Mouse (Mus musculus): ENCODE results near the gene Setdb2. TPM values are rescaled to one million over a fixed set of nuclear protein-coding genes. Genes with fewer than 3 reads are reported as not detected.

The Setdb2 gene
- total RNA-seq (2023; ENCODE audit: inconsistent age), result 57.0 to 65.5 TPM (median 59.8 TPM) in 4 replicates

GRCm38 (mm10) chr14:59440558-59441471 is at the start of gene Setdb2, which contains the start of gene Cab39l:
TSS of gene Setdb2 (minus strand) at chr14:59440884.
TSS of gene Cab39l (plus strand) at chr14:59440972.

GRCm38 (mm10) chr14:59395281-59395680 is 45.4 kb downstream of the Setdb2 start, which contains the start of gene Phf11c:
TSS of gene Phf11c (minus strand) at chr14:59395381.

GRCm38 (mm10) chr14:59365244-59365644 is 75.4 kb downstream of the Setdb2 start, which contains the start of gene Phf11d:
TSS of gene Phf11d (minus strand) at chr14:59365470.

Other genes with a start within 250 kb of the Setdb2 start
- 23.9 to 27.7 TPM (median 25.8 TPM) in 4 replicates for gene Rcbtb1, start 239.7 kb downstream of the Setdb2 start, total RNA-seq (2023; ENCODE audit: inconsistent age)
- gene Gm6904, start 180.7 kb downstream of the Setdb2 start, total RNA-seq (2023; ENCODE audit: inconsistent age), result 1.5 to 5.4 TPM (median 3.6 TPM) in 4 replicates
- gene Phf11a, start 143.4 kb downstream of the Setdb2 start, total RNA-seq (2023; ENCODE audit: inconsistent age), result 4.8 to 9.8 TPM (median 7.3 TPM) in 4 replicates
- gene Phf11b, start 99.5 kb downstream of the Setdb2 start, total RNA-seq (2023; ENCODE audit: inconsistent age), result 38.0 to 61.4 TPM (median 49.3 TPM) in 4 replicates
- 9.0 to 13.5 TPM (median 11.0 TPM) in 4 replicates for gene Phf11d, start 75.4 kb downstream of the Setdb2 start, total RNA-seq (2023; ENCODE audit: inconsistent age)
- gene Phf11c, start 45.5 kb downstream of the Setdb2 start, total RNA-seq (2023; ENCODE audit: inconsistent age), result 5.3 to 7.9 TPM (median 5.6 TPM) in 4 replicates
- 34.6 to 43.0 TPM (median 39.4 TPM) in 4 replicates for gene Cab39l, start 88 bp upstream of the Setdb2 start, total RNA-seq (2023; ENCODE audit: inconsistent age)
- gene Cdadc1, start 157.1 kb upstream of the Setdb2 start, total RNA-seq (2023; ENCODE audit: inconsistent age), result 32.5 to 42.8 TPM (median 39.7 TPM) in 4 replicates
- not detected in 4 replicates for gene Shisa2, start 184.4 kb upstream of the Setdb2 start, total RNA-seq (2023; ENCODE audit: inconsistent age)

Data from B cell, adult (primary cell).